Mouse (Mus musculus) heart, embryonic 12.5 days (tissue): ENCODE measurements around the gene Dedd2. TPM values are rescaled to one million over a fixed set of nuclear protein-coding genes. Genes with fewer than 3 reads are reported as not detected.
A peak's percentile ranks its signal among the peaks of the same experiment; 100 is the strongest.

ENCODE experiments used
- ATAC-seq: fragments of 200-750 bp; cut with Nextera tagmentation; 2 replicates; pipeline ENCODE4 v1.8.0; 2017; ENCODE audit warnings: moderate TSS enrichment, moderate library complexity; ENCODE audit not compliant: insufficient number of reproducible peaks, low FRiP score
- H3K27ac ChIP-seq: fragments of 300-500 bp; sonication (generic); 2 replicates; pipeline ENCODE4 v1.5.1; 2016; ENCODE audit warnings: mild to moderate bottlenecking, moderate library complexity; ENCODE audit not compliant: poor library complexity, severe bottlenecking
- H3K27me3 ChIP-seq: fragments of 300-500 bp; sonication (generic); replicated peaks from 2 replicates; pipeline ENCODE4 v1.6.1; 2016; ENCODE audit warnings: mild to moderate bottlenecking, moderate library complexity
- H3K36me3 ChIP-seq: fragments of 300-500 bp; sonication (generic); 2 replicates; pipeline ENCODE4 v1.6.1; 2016; ENCODE audit warnings: mild to moderate bottlenecking, moderate library complexity
- H3K4me1 ChIP-seq: fragments of 300-500 bp; sonication (generic); replicated peaks from 2 replicates; pipeline ENCODE4 v1.6.1; 2016; ENCODE audit warnings: mild to moderate bottlenecking
- H3K4me2 ChIP-seq: fragments of 300-500 bp; sonication (generic); 2 replicates; pipeline ENCODE4 v1.6.1; 2016; ENCODE audit warnings: mild to moderate bottlenecking, moderate library complexity
- H3K4me3 ChIP-seq: fragments of 300-500 bp; sonication (generic); 2 replicates; pipeline ENCODE4 v1.5.1; 2016; ENCODE audit warnings: mild to moderate bottlenecking
- H3K9ac ChIP-seq: fragments of 300-500 bp; sonication (generic); 2 replicates; pipeline ENCODE4 v1.6.1; 2016; ENCODE audit warnings: mild to moderate bottlenecking, moderate library complexity
- H3K9me3 ChIP-seq: fragments of 300-500 bp; sonication (generic); replicated peaks from 2 replicates; pipeline ENCODE4 v1.6.1; 2016; ENCODE audit warnings: mild to moderate bottlenecking, moderate library complexity
- WGBS: fragments of 180-500 bp; shearing (Covaris S2); methylation state at CpG from one replicate; pipeline ENCODE4 v1.1.7; 2016; 5-methylcytosine and 5-hydroxymethylcytosine counted together
- polyA plus RNA-seq: library from polyadenylated mRNA; unstranded; fragments of >200 nt; fragmentation: Nextera tagmentation; extraction: Ambion mirVana; gene quantifications from 2 replicates; pipeline ENCODE4 v1.2.1, GENCODE M21; 2016

The Dedd2 gene
- polyA plus RNA-seq, 1 experiment from 2014 or later = 9.5 TPM

DNA sequence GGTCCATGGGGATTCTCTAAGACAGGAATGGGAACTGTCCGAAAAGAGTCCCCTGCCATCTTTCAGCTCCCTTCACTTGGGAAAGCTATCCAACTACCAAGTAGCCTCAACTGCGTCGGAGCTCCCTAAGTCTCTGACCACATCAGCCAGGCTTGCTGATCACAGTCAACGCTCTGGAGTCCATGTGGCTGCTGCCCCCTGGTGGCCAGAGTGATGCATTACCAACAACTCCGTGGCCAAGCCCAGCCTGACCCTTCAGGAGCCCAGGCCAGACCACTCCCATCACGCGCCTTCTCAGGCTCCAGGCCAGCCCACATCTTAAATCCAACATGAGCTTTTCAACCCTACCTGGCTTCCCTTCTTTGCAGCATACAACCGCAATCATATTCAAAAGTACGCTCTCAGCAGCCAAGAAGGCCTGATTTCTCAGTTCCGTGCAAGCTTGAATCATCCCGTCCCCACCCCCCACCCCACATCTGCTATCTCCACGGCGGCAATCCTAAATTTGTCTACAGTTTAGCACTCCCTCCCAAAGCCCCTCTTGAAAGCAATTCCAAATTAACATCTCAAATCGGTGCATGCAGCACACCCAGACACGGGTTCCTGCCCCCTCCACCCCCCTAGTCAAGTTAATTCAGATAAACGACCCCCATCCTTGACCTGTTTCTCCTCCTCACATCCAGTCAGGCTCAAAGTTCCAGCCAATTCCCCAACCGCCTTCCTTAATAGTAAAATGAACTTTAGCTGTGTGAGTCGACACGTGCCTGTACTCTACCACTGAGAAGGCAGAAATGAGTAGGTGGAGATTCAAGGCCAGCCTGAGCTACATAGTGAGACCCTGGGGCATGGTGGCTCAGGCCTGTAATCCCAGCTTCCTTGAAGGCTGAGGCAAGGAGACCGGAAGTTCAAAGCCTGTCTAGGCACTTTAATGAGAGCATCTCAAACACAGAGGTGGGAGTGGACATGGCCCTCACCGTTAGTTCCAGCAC, 32.5 kb downstream of the Dedd2 start:
- Histone ChIP-seq H3K9ac (no peak overlapping the region), H3K4me2 (no peak overlapping the region), H3K9me3 (no peaks in the 10 kb centered on the region), H3K4me3 (no peak overlapping the region), H3K36me3 (no peaks in the 10 kb centered on the region), H3K27ac (no peak overlapping the region), H3K27me3 (peaks cover 36% of the 10 kb centered on the region), H3K4me1 (no peaks in the 10 kb centered on the region)
- 24% methylated on average over 21 of the region's 21 CpGs for WGBS
- ATAC-seq = peak; percentile 80

DNA sequence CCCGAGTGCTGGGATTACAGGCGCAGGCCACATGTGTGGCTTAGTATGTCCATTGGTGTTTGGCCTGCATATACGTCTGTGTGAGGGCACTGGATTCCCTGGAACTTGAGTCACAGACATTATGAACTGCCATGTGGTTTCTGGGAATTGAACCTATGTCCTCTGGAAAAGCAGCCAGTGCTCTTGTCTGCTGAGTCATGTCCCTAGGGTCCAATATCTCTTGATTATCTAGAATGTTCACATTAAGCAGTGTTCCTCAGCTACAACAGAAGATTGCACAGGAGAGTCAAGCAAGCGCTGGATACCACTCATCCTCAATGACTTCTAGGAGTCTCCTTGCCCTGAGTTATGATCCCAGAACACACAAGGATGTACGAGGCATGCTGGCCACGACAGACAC, 36.3 kb downstream of the Dedd2 start:
- H3K9ac ChIP-seq = no peak overlapping the region
- no peaks in the 10 kb centered on the region for H3K9me3 ChIP-seq
- H3K36me3 ChIP-seq = no peaks in the 10 kb centered on the region
- peaks cover 15% of the 10 kb centered on the region; the same call in 1 of the 2 replicates for H3K4me1 ChIP-seq
- no peak overlapping the region for H3K4me3 ChIP-seq
- ATAC-seq = no peak
- H3K4me2 ChIP-seq = no peak overlapping the region
- no peak overlapping the region for H3K27ac ChIP-seq
- H3K27me3 ChIP-seq = peaks cover 72% of the 10 kb centered on the region
- WGBS = 75% methylated on average over 6 of the region's 6 CpGs

DNA sequence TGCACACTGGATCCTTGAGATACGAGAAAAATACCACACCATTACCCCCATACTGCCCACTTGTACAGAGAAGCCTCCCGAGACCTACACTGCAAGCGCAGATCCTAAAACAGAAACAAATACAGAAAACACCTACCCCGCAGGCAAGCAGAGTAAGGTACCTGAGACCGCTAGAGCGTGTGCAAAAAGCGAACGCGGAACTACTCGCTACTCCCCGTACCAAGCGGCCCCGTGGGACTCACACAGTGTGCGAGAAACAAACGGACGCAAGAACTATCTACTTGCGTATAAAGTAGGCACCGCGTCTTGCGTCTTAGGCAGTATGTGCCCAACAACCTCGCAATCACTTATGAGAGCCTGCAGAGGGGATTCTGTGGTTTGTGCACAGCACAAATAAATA, 38.6 kb downstream of the Dedd2 start:
- no peaks in the 10 kb centered on the region for H3K9me3 ChIP-seq
- peaks cover 15% of the 10 kb centered on the region; the same call in 1 of the 2 replicates for H3K4me1 ChIP-seq

DNA sequence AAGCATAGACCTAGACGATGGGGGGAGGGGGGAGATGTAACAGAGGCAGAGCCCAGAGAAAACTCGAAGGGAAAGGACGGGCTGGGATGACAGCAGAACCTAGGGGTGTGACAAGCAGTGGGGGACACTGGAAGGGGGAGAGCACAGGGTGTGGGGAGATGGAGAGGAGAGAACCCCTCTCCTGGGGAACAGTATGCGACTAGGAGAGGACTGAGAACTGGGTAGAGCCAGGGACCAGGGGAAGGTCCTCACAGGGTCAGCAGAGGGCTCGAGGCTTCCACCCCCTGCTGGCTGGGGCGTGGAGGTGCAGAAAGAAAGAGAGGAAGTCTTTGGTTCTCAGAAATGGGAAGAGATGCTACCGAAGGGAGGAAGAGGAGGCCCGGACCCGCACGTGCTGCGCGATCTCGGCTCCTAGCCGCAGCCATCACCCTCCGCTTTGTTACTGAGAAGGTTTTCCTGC, 39.1 kb downstream of the Dedd2 start:
- WGBS = 0% methylated on average over 8 of the region's 15 CpGs
- peak overlapping the region; percentile 16 for H3K4me3 ChIP-seq
- H3K9me3 ChIP-seq = no peaks in the 10 kb centered on the region
- no peak overlapping the region for H3K27ac ChIP-seq
- H3K27me3 ChIP-seq = peaks cover 94% of the 10 kb centered on the region
- no peak overlapping the region for H3K9ac ChIP-seq
- peak overlapping the region; percentile 43 for H3K4me2 ChIP-seq
- H3K4me1 ChIP-seq = peaks cover 15% of the 10 kb centered on the region; the same call in 1 of the 2 replicates
- ATAC-seq = no peak
- H3K36me3 ChIP-seq = no peaks in the 10 kb centered on the region

More for the DNA sequence above, 38.6 kb downstream of the Dedd2 start:
- Histone ChIP-seq H3K27me3 (peaks cover 89% of the 10 kb centered on the region), H3K4me3 (peak overlapping the region; percentile 16), H3K4me2 (peak overlapping the region; percentile 43), H3K36me3 (no peaks in the 10 kb centered on the region), H3K9ac (no peak overlapping the region), H3K27ac (no peak overlapping the region)
- ATAC-seq = no peak
- 7% methylated on average over 21 of the region's 21 CpGs for WGBS

DNA sequence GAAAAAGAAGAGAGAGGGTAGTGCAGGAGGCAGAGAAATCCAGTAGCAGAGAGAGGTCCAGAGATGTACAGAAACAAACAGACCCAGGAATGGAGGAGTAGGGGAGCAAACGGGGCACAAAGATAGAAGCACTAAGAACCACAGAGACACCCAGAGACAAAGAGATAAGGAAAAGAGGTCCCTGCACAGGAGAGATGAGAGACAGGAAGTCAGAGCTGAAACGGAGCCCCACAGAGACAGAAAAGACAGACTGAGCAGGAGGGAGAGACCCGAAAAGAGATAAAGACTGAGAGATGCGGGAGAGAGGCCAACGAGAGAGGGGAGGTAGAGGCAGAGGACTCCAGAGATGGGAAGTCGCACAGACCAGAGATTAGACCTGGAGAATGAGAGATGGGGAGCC, 39.9 kb downstream of the Dedd2 start:
- H3K36me3 ChIP-seq = no peaks in the 10 kb centered on the region
- H3K4me3 ChIP-seq = no peak overlapping the region
- H3K27ac ChIP-seq = no peak overlapping the region
- peaks cover 100% of the 10 kb centered on the region for H3K27me3 ChIP-seq
- no peaks in the 10 kb centered on the region for H3K9me3 ChIP-seq
- no peak overlapping the region for H3K9ac ChIP-seq
- no peak for ATAC-seq
- peaks cover 15% of the 10 kb centered on the region; the same call in 1 of the 2 replicates for H3K4me1 ChIP-seq
- 3% methylated on average over 6 of the region's 6 CpGs for WGBS
- H3K4me2 ChIP-seq = no peak overlapping the region

DNA sequence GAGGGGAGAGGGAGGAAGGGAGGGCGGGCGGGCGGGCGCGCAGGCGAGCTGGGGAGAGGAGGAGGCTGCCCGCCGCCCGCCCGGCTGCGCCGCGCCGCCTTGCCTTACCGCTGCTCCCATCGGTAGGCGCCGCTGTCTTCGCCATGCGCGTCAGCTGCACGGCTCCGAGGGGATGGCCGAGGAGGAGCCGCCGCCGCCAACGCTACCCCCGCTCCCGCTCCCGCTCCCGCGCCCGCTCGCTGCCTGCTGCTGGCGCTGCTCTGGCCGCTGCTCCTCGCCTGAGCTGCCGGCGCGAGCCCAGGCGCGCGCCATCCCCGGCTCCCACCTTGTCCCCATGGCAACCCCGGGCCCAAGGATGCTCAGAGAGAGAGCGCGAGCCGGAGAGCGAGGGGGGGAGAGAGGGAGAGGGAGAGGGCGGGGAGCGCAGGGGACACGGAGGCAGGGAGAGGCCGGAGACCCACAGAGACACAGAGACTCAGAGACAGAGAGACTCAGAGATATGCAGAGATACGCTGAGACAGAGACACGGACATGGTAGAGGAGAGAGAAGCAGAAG, 40.7 kb downstream of the Dedd2 start, which contains the start of gene Pou2f2:
TSS of gene Pou2f2 (minus strand) at position 121 of the 556 bp plus-strand sequence.
- Histone ChIP-seq H3K4me2 (peak within 1 kb of the TSS; percentile 82), H3K4me3 (peak within 1 kb of the TSS; percentile 53), H3K36me3 (no peaks in the 10 kb centered on the region), H3K9ac (0 out of 2 replicates have a peak within 1 kb of the TSS, but pooled peaks have one; percentile 35), H3K4me1 (peaks cover 15% of the 10 kb centered on the region; the same call in 1 of the 2 replicates), H3K27me3 (peaks cover 100% of the 10 kb centered on the region), H3K27ac (no peak within 1 kb of the TSS), H3K9me3 (no peaks in the 10 kb centered on the region)
- WGBS = under 1% methylated on average over 24 of the region's 56 CpGs
- ATAC-seq = peak; percentile 73

DNA sequence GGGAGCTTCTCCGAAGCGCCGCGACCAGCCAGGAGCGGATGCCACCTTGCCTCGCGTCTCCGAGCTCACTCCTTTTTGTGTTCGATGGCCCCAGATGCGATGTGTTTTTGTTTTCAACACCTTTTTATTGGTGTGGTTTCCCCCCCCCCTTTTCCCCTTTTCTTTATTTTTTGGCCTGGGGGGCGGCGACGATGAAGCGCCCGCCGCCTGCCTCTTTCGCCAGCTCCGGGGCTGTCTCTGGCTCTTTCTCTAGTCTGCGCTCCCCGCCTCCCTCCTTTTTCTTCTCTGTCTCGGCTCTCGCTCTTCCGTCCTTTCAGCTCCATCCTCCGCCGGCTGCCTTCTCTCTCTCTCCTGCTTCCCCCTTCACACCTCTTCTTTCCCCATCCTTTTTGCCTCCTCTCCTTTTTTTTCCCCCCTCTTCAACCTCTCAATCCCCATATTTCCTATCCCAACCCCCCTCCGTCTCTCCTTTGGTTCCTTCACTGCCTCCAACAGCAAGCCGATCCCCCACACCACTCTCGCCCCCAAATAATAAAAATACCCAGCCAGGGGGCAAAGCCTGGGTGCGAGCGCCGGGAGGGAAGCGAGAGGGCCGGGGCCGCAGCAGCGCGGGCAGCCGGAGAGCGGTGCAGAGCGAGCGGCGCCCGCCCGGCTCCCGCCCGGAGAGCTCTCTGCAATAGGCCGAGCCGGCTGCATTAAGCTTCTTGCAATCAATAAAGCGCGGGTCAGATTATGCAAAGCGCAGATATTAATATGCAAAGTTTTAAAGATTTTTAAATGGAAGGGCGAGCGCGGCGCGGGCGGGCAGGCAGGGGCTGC, 41.4 kb downstream of the Dedd2 start:
- Histone ChIP-seq H3K4me2 (peak overlapping the region; percentile 82), H3K4me1 (peaks cover 15% of the 10 kb centered on the region; the same call in 1 of the 2 replicates), H3K9me3 (no peaks in the 10 kb centered on the region), H3K27ac (no peak overlapping the region), H3K9ac (0 out of 2 replicates have a peak overlapping the region, but pooled peaks have one; percentile 35), H3K4me3 (peak overlapping the region; percentile 53), H3K36me3 (no peaks in the 10 kb centered on the region), H3K27me3 (peaks cover 100% of the 10 kb centered on the region)
- WGBS = 2% methylated on average over 55 of the region's 56 CpGs
- ATAC-seq = peak; percentile 49; the same call in 1 of the 2 replicates

DNA sequence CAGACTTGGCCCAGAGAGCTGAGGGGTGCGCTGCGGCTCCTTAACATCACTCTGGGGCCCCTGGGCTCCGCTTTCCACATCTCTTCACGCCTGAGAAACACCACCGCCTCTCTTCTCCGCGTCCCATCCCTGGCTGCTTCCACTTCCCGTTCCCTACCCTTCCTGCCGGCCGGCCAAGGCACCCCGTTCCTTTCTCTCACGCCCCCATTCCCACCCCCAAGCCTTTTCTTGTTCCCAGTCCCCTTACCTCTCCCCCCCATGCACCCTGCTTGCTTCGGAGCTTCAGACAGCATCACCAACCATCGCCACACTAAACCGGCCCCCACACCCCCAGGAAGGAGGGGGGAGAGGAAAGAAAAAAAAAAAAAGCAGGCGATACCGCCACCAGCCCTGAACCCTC, 42.1 kb downstream of the Dedd2 start:
- Histone ChIP-seq H3K27ac (no peak overlapping the region), H3K4me2 (peak overlapping the region; percentile 82), H3K9ac (no peak overlapping the region), H3K27me3 (peaks cover 100% of the 10 kb centered on the region), H3K36me3 (no peaks in the 10 kb centered on the region), H3K9me3 (no peaks in the 10 kb centered on the region), H3K4me1 (peaks cover 15% of the 10 kb centered on the region; the same call in 1 of the 2 replicates), H3K4me3 (peak overlapping the region; percentile 53)
- ATAC-seq = no peak
- 4% methylated on average over 16 of the region's 17 CpGs for WGBS

DNA sequence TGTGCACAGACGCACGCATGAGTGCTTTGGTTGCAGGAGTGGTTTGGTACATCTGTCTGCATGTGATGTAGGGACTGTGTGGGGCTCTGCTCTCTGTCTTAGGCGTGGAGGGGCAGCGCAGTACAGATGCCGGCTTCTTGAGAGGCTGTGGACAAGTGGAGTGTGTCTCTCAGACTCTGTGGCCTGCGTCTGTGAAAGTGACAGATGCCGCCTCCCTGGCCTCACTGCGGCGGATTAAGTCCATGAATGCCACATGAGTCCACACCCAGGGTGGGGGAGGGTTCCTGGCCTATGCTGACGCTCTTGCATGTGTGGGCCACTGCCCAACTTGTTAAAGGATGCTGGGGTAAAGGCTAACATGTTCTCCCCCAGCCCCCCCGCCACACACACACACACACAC, 46.1 kb downstream of the Dedd2 start:
- H3K4me1 ChIP-seq = no peaks in the 10 kb centered on the region
- no peak overlapping the region for H3K4me3 ChIP-seq
- 52% methylated on average over 11 of the region's 11 CpGs for WGBS
- H3K27me3 ChIP-seq = peaks cover 98% of the 10 kb centered on the region
- no peaks in the 10 kb centered on the region for H3K36me3 ChIP-seq
- no peak overlapping the region for H3K27ac ChIP-seq
- H3K9me3 ChIP-seq = no peaks in the 10 kb centered on the region
- no peak for ATAC-seq
- no peak overlapping the region for H3K9ac ChIP-seq
- H3K4me2 ChIP-seq = no peak overlapping the region

DNA sequence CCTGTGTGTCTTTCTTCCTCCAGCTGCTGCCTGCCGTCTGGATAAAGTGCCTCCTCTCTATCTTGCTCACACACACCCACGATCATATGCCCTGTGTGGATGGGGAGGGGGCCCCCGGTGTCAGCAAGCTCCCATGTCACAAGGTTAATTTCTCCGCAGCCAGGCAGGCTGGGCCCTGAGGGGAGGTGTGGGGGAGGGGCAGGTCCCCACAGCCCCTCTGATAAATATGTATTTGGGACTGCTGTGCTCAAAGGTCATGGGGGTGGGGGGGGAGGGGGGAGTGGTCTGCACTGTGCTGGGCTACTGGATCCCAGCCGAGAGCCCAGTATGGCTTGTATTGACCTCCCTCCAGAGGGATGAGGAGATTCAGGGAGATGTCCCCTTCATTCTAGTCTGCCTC, 47.7 kb downstream of the Dedd2 start:
- H3K4me1 ChIP-seq = no peaks in the 10 kb centered on the region
- 43% methylated on average over 5 of the region's 5 CpGs for WGBS
- H3K4me3 ChIP-seq = no peak overlapping the region
- no peak overlapping the region for H3K4me2 ChIP-seq
- no peaks in the 10 kb centered on the region for H3K36me3 ChIP-seq
- no peak overlapping the region for H3K27ac ChIP-seq
- no peaks in the 10 kb centered on the region for H3K9me3 ChIP-seq
- peaks cover 96% of the 10 kb centered on the region for H3K27me3 ChIP-seq
- no peak; the same call in 1 of the 2 replicates for ATAC-seq
- H3K9ac ChIP-seq = no peak overlapping the region
